Mouse (Mus musculus): ENCODE measurements around the gene Ndufaf3. TPM values are rescaled to one million over a fixed set of nuclear protein-coding genes. Genes with fewer than 3 reads are reported as not detected.

Gene Ndufaf3
- 69.2 TPM for polyA plus RNA-seq (2017; shearing (Covaris generic))

DNA sequence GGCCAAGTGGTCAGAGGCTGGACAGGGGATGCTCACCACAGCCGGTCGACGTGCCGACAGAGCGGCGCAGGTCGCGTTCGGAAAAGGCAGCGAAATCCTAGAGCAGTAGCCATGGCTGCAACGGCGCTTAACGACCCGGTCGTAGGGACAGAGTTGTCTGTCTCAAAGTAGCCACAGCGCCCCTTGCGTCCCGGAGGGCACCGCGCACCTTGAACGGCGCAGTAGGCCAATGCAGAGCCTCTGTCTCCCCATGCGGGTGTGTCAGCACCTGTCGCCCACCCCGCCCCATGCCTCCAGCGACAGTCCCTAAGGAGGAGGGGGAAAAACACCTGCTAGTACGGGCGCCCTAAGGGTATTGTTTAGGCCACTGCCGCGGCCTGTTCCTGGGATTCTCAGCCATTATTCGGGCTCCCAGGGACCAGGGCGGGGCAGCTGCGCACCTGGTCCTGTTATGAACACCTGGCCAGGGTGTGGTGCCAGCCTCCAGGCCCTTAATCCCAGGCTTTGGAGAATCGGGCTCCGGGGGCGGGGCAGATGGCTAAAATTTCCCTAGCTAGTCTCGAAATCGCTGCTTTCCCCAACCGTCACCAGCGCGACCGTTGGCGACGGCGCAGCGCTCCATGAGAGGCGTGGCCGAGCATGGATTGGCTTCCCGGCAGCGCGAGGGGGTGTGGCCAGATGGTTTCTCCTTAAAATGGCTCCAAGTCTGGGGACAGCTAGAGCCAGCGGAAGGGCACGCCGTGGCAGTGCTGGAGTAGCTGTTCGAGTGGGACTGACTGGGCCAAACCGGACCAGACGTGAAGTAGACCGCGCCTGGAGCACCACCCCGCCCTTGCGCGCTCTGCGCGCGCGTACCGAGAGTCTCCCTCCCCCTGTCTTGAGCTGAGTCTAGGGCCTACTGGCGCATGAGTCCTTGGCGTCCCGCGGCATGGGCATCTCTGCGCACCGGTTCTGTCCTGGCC is at the start of gene Ndufaf3:
Gene Ndufaf3, minus strand, starts transcription at position 620 of the 962 bp plus-strand sequence.

DNA sequence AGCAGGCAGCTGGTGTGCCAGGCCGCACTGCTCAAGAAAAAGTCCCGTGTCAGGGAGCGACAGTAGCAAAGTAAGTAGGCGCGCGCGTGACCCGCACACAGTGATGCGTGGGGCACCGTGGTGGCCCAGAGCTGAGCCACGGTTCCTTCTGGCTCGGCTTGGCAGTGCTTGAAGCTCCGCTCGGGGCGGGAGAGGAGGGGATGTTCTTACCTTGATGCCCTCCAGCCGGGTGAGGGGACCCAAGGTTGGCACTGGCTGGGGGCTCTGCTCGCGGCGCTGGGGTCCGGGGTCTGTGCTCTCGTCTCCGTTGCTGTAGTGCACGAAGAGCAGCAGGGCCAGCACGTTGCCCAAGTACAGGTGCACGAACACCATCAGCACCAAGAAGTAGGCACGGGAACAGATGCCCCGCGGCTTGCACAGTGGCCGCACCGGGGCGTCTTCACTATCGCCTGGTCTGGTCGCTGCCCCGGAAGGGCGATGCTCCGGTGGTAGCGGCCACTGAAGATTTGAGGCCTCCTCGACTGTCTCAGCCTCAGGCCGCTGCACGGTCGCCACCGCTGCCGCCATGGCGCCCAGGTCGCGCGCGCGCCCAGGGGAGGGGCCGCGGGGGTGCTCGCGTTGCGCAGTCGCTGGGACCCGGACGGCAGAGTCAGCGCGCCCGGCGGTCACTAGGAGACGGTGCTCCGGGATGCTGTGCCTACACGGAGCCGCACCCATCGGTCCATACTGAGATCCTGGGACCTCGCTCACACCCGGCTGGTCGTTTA is 29.9 kb upstream of the Ndufaf3 start, which contains the start of gene P4htm:
Gene P4htm, minus strand, starts transcription at position 670 of the 767 bp plus-strand sequence.

DNA sequence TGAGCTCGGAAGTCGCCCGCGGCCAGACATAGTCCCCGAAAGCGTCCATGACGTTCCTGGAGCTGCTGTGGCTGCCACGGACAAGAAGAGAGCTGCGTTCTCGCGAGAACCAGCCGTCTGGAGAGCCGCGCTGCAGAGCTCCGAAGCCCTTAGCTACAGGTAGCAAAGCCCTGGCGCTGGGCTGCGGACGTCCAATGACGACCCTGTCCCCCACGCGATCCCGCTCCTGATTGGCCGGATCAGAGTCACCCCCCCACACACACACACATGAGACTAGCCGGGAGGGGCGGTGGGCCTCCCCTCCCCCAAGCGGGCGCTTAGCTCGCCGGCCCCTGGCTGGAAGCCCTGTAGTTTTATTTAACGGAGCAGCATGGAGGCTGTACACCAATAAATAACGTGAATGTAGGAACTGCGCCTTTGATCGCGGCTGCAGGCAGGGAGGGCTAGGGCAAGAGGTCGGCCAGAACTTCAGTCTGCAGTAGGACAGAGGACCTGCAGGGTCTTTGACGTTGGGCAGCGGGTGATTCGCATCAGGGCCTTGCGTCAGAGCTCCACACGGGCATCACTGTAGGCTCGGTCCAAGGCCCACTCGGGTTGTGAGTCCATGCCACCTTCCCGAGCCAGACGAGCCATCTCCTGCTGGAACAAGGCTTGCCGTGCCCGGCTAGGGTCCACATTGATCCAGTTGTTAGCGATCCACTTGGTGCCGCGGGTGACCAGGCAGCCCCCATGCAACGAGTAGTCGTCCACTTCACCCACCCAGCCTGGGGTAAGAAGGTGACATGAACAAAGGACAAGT is 11.5 kb upstream of the Ndufaf3 start, which contains the start of gene Wdr6:
Gene Wdr6, minus strand, starts transcription at position 195 of the 799 bp plus-strand sequence.

DNA sequence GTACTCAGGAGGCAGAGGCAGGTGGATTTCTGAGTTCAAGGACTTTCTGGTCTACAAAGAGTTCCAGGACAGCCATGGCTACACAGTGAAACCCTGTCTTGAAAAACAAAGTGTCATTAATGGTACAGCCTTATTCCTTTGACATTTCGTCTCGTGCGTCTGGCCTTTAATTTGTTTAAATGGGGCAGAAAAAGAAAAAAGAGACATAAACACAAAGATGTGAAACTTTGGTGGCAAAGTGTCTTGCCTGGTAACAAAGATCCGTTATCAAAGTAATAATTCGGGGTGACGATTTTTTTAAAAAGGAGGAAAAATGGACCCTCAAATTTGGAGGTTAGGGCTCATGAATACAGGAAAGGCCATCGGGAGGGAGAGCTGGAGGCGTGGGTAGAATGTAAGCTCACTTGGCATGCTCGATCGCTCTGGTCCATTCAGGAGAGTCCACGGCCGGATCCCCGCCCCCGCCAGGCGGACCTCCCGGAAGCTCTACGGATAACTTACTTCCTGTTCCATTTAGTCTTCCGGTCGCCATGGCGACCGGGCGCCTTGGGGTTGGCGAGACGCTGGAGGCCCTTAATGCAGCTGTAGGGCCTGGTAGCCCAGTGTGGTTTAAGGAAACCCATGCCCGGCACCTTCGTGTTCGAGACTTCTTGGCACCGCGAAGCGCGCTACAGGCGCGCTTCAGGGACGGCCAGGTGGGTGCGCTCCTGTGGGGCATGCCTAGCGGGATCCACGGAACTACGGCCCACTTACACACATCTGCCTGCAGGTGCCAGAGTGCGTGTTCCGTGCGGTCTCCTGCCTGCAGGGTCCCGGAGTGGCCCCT is 2.4 kb upstream of the Ndufaf3 start, which contains the start of gene Dalrd3:
Gene Dalrd3, plus strand, starts transcription at position 506 of the 826 bp plus-strand sequence.

DNA sequence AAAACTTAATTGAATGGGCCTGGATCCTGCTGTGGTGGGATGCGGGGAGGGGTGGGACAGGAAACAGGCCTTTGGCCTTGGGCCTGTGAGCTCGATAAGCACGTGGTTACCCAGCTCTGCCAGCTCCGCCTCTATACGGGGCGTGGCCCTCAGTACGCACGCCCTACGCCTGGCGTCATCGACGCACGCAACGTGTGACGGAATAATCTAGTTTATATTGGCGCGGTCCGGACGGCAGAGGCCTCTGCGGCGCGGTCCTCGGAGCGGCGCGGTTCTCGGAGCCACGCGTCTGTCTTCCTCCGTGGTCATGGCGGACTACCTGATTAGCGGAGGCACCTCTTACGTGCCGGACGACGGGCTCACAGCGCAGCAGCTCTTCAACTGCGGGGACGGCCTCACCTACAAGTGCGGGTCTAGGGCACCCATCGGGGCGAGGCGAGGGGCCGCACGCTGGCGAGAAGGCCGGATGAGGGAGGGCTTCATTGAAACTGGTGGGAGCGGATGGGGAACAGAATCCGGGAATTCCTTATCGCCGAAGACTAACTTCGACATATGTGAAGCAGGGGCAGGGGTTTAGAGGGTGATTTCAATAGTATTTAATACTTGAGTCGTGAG is 6.9 kb downstream of the Ndufaf3 start, which contains the start of gene Impdh2:
Gene Impdh2, plus strand, starts transcription at position 60 of the 615 bp plus-strand sequence.

DNA sequence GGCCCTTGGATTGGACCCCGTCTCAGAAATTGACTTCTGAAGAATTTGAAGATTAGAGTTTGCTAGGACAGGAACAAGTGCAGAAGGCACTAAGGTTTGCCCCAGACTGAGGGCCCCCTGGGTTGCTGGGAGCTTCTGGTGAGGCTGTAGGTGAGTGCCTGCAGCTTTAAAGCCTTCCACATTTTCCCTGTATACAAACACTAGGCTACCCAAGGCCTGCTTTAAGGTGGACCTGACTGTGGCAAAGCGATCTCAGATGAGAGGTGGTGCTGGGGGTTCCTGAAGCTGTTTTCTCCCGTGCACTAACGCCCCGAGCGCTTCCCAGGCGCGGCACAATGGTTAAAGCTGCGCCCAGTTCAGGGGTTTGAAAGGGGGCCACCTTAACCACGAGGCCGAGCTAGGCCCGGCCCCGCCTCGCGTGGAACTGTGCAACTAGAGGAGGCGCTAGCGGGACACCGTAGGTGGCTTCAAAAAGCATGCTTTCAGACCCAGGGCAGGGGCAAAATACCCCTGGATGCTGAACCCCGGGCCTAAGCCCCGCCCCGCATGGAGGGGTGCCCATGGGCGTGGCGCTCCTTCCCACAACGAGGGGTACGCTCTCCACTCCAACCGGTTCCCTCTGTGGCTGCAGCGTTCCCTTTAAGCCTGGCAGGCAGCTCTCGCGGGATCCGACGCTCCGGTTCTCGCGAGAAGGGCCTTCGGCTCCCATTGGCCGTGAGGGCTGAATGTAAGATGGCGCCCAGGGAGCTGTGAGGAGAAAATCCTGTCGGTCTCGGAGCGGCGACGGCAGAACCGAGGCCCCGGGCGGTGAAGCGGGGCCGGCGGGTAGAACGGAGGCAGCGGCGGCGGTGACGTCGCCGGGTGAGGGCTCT is 50.6 kb downstream of the Ndufaf3 start, which contains the start of gene Qrich1:
Gene Qrich1, plus strand, starts transcription at position 427 of the 872 bp plus-strand sequence.

Other genes with a start within 250 kb of the Ndufaf3 start
- 563 TPM for gene Gpx1, start 228.5 kb downstream of the Ndufaf3 start, polyA plus RNA-seq (2017; shearing (Covaris generic))
- 145 TPM for gene Usp4, start 219.6 kb downstream of the Ndufaf3 start, polyA plus RNA-seq (2017; shearing (Covaris generic))
- 2.2 TPM for gene 1700102P08Rik, start 174.6 kb downstream of the Ndufaf3 start, polyA plus RNA-seq (2017; shearing (Covaris generic))
- gene Ccdc36, start 138.9 kb downstream of the Ndufaf3 start, polyA plus RNA-seq (2017; shearing (Covaris generic)) = 0.08 TPM
- not detected for gene BC048562, start 131.0 kb downstream of the Ndufaf3 start, polyA plus RNA-seq (2017; shearing (Covaris generic))
- 45.2 TPM for gene Ccdc71, start 106.9 kb downstream of the Ndufaf3 start, polyA plus RNA-seq (2017; shearing (Covaris generic))
- 10.2 TPM for gene Klhdc8b, start 105.9 kb downstream of the Ndufaf3 start, polyA plus RNA-seq (2017; shearing (Covaris generic))
- gene Lamb2, start 87.7 kb downstream of the Ndufaf3 start, polyA plus RNA-seq (2017; shearing (Covaris generic)) = 0.48 TPM
- gene Usp19, start 76.8 kb downstream of the Ndufaf3 start, polyA plus RNA-seq (2017; shearing (Covaris generic)) = 133 TPM
- gene Qars, start 59.7 kb downstream of the Ndufaf3 start, polyA plus RNA-seq (2017; shearing (Covaris generic)) = 92.7 TPM
- 159 TPM for gene Qrich1, start 50.6 kb downstream of the Ndufaf3 start, polyA plus RNA-seq (2017; shearing (Covaris generic))
- 85.3 TPM for gene Impdh2, start 7.1 kb downstream of the Ndufaf3 start, polyA plus RNA-seq (2017; shearing (Covaris generic))
- 122 TPM for gene Dalrd3, start 2.5 kb upstream of the Ndufaf3 start, polyA plus RNA-seq (2017; shearing (Covaris generic))
- 84.4 TPM for gene Wdr6, start 11.3 kb upstream of the Ndufaf3 start, polyA plus RNA-seq (2017; shearing (Covaris generic))
- 16.1 TPM for gene P4htm, start 30.2 kb upstream of the Ndufaf3 start, polyA plus RNA-seq (2017; shearing (Covaris generic))
- gene Arih2, start 82.0 kb upstream of the Ndufaf3 start, polyA plus RNA-seq (2017; shearing (Covaris generic)) = 91.3 TPM
- gene Slc25a20, start 94.7 kb upstream of the Ndufaf3 start, polyA plus RNA-seq (2017; shearing (Covaris generic)) = 53.7 TPM
- 11.2 TPM for gene Prkar2a, start 121.9 kb upstream of the Ndufaf3 start, polyA plus RNA-seq (2017; shearing (Covaris generic))
- gene Ip6k2, start 216.4 kb upstream of the Ndufaf3 start, polyA plus RNA-seq (2017; shearing (Covaris generic)) = 17.6 TPM
- 16.4 TPM for gene Nckipsd, start 240.9 kb upstream of the Ndufaf3 start, polyA plus RNA-seq (2017; shearing (Covaris generic))

Measured in CD4-positive, CD25-positive, alpha-beta regulatory T cell (primary cell).